Mouse (Mus musculus) cerebellum, postnatal 36 days (tissue): Measurements from ENCODE around the gene Snapc1.

Experiments
- DNase-seq, 2 experiments: peaks; one replicate each; pipeline ENCODE4 v3.0.0; 2021 to 2022; ENCODE audit warnings: mixed read lengths in 2 of 2

The Snapc1 gene

DNA sequence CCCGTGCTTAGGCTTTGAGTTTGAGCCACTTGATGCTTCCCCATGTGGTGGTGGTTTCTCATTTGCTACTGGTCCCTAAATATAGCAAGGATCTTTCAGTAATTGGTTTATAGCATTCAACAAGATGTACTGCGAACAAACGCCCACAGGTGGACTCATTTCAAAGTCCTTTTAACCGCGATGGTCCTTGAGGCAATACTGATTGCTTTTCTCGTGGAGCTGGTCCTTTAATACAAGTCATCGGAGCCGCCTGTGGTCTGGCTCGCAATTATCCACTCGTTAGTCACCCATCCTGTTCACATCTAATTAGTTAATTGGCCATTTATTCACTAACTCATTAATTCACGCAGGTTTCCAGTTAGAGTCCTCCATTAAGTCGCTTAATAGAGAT is 32.6 kb downstream of the Snapc1 start:
- no peak for DNase-seq

- peak; percentile 19 to 37 for DNase-seq
These were observed 33.2 kb downstream of the Snapc1 start, which contains the start of gene Syt16 for GRCm38 (mm10) chr12:73997297-73998127. Gene Syt16 (plus strand): TSS chr12:73997661.

DNA sequence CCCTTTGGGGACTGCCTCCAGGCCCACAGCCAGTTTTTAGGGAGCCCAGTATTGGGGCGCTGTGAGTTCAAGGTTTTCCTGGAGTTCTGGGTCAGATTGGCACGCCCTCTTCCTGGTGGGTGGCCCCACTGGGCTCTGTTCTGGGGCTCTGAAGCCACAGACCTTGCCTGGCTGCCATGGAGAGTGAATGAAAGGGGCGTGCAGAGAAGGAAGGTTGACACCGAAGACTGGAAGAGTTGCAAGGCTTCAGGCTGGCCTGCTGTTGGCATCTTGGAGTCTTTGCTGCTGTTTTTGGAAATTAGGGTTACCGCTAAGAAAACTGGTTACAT is 33.8 kb downstream of the Snapc1 start:
- DNase-seq, result no peak

DNA sequence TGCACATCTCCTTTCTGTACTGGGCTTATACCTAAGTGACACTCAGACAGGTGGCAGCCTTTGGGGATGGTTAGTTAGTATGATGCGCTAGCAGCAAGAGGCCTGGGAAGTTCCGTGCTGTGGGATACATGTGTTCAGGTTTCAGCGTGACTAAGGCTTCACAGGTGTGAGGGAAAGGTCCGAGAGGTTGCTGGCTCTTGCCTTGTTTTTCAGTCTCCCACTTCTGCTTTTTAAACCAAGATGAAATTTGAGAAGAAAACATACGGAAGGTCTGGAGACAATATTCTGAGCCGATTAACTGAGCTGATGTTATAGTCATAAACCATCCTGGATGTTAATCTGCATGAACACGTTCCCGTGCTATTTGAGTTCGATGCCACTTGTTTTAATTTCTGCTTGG is 38.2 kb downstream of the Snapc1 start:
- no peak for DNase-seq

GRCm38 (mm10) chr12:74009448-74009911 is 45.2 kb downstream of the Snapc1 start:
- DNase-seq, result peak; percentile 27 to 53

DNA sequence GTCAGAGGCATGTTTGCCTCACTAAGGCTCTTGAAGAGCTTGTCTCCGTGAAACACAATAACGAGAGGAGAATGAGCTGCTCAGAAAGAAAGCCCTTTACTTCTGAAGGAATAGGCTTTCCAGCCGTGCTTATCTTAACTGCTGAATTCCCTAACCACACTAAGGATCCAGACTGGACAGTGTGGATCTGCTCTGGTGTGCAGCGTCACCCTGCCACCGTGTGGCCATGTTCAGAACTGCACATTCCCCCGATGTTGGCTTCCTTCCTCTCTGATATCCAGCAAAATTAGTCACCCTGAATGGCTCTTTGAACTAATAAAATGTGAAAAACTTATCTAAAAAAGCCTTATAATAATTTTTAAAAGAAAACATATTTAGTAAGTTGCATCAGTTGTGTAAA is 49.5 kb downstream of the Snapc1 start:
- peak; percentile 86 to 91 for DNase-seq

DNA sequence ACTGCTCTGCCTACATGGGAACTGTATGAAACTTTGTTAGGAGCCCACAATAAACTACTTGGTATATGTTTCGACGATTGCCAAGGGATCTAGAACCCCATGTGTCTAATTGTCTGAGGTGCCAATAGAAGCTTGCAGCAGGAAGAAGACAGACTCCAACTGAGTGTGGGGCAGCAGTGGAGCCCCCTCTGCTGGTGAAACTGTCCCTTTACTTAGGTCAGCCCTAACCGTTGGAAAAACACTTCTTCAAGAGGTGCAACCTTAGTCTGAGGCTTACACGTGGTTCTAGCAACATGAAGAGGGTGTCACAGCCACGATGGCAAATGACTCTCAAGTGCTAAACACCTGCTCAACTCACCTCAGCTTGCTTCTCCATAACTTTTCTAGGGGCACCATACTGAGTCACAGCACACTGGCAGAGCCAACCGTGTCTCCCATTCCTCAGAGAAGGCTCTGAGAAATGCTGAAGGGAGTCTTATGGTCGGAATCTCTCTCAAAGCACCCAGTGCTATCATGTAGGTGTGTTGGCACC is 50.5 kb downstream of the Snapc1 start:
- DNase-seq, result peak; percentile 31 to 39

- no peak for DNase-seq
These were observed 51.2 kb downstream of the Snapc1 start for GRCm38 (mm10) chr12:74015491-74015890.

GRCm38 (mm10) chr12:74023260-74023659 is 59.0 kb downstream of the Snapc1 start:
- no peak for DNase-seq

DNA sequence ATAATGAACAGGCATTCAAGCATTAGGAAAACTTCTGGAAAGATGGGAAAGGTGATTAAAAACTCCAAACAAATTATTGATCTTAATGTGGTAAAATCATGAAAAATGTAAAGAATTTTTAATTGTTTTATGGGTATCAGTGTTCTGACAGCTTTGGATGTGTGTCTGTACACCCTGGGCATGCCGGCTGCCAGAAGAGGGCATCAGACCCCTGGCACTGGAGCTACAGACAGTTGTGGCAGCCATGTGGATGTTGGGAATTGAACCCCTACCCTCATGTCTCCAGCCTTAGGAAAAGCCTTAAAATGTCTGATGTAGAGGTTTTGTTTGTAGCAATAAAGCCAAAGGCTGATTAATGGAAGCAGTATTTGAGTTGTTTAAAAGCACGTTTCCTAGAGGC is 60.6 kb downstream of the Snapc1 start:
- no peak for DNase-seq
